Mouse (Mus musculus) cortical plate, adult 2 months (tissue): ENCODE data around the gene Med13. TPM values are rescaled to one million over a fixed set of nuclear protein-coding genes. Genes with fewer than 3 reads are reported as not detected.

Source experiments
- H3K27ac ChIP-seq: fragments of 200-500 bp; 2 replicates; pipeline ENCODE4 v1.5.1; 2012; ENCODE audit warnings: low read length, control low read depth, inconsistent platforms; ENCODE audit not compliant: insufficient read depth
- H3K4me1 ChIP-seq: fragments of 200-500 bp; 2 replicates; pipeline ENCODE4 v1.6.1; 2011; ENCODE audit warnings: low read length; ENCODE audit not compliant: control insufficient read depth, insufficient read depth
- H3K4me3 ChIP-seq: fragments of 200-500 bp; 2 replicates; pipeline ENCODE4 v1.5.1; 2011; ENCODE audit warnings: mild to moderate bottlenecking, low read length, control low read depth; ENCODE audit not compliant: insufficient read depth
- CTCF ChIP-seq: fragments of 200-500 bp; IDR thresholded peaks from 2 replicates; pipeline ENCODE4 v1.5.1; 2011; ENCODE audit warnings: mild to moderate bottlenecking, control low read depth, low read length; ENCODE audit not compliant: insufficient read depth; ENCODE audit errors: extremely low read depth
- POLR2A ChIP-seq: fragments of 200-500 bp; IDR thresholded peaks from 2 replicates; pipeline ENCODE4 v1.6.1; 2011; ENCODE audit warnings: mild to moderate bottlenecking, low read length, control low read depth; ENCODE audit not compliant: insufficient read depth; ENCODE audit errors: extremely low read depth
- polyA plus RNA-seq: library from polyadenylated mRNA; depleted of rRNA; stranded (reverse); fragments of >200 nt; gene quantifications from 2 replicates; pipeline ENCODE4 v1.2.3, GENCODE M21; 2012; rRNA removed

The Med13 gene
- polyA plus RNA-seq, 1 experiment = 19.8 TPM

DNA sequence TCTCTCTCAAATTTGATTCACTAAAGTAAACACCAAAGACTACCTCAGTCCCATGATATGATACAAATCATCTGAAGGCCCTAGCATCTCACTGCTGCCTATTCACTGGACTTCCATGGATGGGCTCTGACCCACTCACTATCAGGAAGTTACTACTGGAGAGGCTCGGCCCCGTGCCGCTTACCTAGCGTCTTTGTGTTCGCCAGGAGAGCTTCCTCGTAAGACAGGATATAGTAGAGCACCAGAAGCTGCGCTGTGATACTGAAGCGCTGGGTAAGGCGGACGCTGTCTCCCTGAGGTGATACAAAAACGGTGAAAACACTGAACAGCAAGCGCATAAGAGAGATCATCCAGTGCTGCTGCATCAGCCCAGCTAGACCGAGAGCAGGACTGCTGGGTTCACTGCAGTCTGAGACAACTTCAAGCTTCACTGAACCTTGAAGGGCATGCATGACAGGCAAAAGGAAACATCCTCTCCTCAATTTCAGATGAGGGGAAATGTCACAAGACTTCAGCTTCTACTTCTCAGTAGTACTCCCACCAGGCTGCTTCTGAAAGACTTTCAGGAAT is 125.5 kb downstream of the Med13 start:
- no peaks in the 10 kb centered on the region for H3K4me1 ChIP-seq
- H3K4me3 ChIP-seq = no peak overlapping the region
- TF ChIP-seq POLR2A = no peak
- no peak for TF ChIP-seq CTCF
- no peak overlapping the region for H3K27ac ChIP-seq

GRCm38 (mm10) chr11:86226646-86227180 is 130.7 kb downstream of the Med13 start:
- TF ChIP-seq CTCF = no peak
- TF ChIP-seq POLR2A = no peak
- Histone ChIP-seq H3K4me3 (no peak overlapping the region), H3K4me1 (no peaks in the 10 kb centered on the region), H3K27ac (no peak overlapping the region)

DNA sequence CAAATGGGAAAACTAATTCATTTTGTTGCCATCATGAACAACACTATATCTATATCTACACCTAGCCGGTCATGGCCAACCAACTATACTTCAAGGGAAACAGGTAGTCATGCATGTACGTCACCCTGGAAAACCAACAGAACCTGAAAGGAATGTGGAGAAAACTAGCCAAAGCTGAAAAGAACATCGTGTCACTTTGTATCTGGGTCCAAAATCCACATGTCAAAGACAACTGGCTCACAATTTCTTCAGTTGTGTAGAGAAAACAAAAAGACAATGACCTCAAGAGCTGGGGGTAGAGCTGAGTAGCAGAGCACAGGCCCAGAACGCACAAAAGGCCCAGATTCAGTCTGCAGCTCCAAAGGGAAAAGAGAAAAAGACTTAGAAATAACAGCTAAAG is 131.6 kb downstream of the Med13 start:
- Histone ChIP-seq H3K4me1 (no peaks in the 10 kb centered on the region), H3K27ac (no peak overlapping the region), H3K4me3 (no peak overlapping the region)
- TF ChIP-seq POLR2A (no peak), CTCF (no peak)

Other genes starting within 250 kb of the Med13 start
- gene Brip1, start 156.4 kb downstream of the Med13 start, polyA plus RNA-seq = 0.06 and 0.08 TPM in 2 replicates
- 15.4 and 18.5 TPM in 2 replicates for gene Ints2, start 100.0 kb downstream of the Med13 start, polyA plus RNA-seq
- 10.8 and 14.4 TPM in 2 replicates for gene Rnft1, start 127.1 kb upstream of the Med13 start, polyA plus RNA-seq
- 24.7 and 25.3 TPM in 2 replicates for gene Rps6kb1, start 187.2 kb upstream of the Med13 start, polyA plus RNA-seq
- gene Tubd1, start 187.4 kb upstream of the Med13 start, polyA plus RNA-seq = 6.6 and 6.7 TPM in 2 replicates